Mouse (Mus musculus) frontal cortex, adult (tissue): ENCODE results near the gene Gucy1a1.

Experiments used
- ATAC-seq: cut with Nextera tagmentation; 2 replicates; pipeline ENCODE4 v1.9.2; 2017; ENCODE audit warnings: mild to moderate bottlenecking, moderate library complexity, mixed read lengths; ENCODE audit not compliant: low TSS enrichment

Gucy1a1 gene

DNA sequence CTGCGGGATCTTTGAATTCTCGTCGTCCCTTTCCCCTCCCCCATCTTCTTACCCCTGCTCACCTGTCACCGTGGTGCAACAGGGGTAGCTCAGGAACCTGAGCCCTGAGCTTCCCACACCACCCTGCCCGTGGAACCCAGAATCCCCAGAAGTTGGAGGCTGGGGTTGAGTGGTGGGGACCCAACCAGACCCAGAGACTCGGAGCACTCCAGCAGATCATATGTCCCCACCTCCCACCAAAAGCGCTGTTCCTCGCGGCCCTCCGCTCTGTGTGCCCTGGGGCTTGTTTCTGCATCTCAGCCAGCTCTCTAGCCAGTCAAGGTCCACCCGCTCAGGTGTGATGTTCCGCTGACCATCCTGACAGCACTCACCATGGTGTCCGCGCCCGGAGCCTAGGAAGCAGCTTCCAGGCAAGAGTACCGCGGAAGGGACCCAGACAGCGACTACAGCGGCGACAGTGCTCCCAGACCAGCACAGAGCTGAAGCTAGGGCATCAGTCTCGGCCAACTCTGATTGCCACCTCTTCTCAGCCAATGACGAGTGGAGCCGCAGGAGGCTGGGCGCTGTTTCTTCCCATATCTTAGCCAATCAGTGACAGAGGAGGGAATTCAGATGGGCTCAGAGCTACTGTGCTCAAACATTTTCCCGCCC is 71.3 kb downstream of the Gucy1a1 start, which contains the start of gene Gucy1b1:
Gene Gucy1b1, minus strand, starts transcription at position 489 of the 651 bp plus-strand sequence.
- peak; percentile 97 for ATAC-seq

DNA sequence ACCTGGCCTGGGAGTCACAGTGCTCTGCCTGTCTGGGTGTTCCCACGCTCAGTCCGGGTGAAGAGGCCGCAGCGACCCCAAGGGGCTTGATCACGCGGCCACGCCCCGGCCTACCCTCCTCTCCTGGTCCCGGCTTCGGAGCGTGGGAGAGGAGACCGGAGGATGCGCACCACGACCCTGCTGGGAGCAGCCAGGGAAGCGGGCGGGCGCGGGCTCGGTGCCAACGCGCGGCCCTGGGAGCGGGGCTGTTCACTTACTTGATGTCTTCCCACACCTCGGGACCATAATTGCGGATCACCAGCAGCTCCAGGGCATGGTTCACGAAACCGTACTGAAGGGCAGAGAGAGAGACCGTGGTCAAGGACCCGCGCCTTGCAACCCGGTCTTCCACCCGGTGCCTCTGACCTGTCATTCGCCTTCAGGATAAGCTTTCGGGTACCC is 71.8 kb downstream of the Gucy1a1 start:
- ATAC-seq = peak; percentile 50

- no peak for ATAC-seq
Measured at GRCm38 (mm10) chr3:82067830-82068229, 77.8 kb downstream of the Gucy1a1 start.

DNA sequence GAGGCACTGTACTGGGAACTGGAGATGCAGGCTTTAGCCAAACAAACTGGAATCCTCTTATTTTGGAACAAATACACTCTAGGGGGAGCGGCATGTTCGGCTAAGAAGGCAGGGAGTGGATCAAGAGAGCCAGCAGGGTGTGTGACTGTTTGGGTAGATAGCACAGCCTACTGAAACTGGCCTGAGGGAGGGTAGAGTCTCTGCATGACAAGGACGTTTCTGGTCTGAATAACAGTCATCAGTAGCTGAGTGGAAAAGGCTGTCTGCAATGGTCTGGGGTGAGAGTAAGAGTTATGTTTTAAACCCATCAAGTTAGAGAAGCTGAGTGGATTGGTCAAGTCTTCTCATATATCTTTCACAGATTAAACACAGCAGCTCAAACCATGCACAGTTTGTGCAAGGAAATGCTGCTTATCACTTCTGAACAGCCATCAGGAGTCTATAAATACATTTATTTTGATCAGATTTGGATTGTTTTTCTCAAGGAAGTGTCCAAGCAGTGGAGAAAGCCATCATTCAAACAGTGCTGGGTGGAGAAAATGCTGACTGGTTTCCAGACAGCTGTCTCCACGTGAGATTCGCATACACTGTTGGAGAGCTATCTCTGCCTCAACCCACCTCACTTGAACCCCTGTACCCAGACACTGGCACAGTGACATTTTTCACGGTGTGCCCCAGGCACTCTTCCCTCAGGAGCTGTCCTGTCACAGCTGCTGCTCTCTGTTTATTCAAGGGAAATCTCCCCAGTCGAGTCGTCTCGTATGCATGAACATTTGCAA is 84.0 kb downstream of the Gucy1a1 start:
- ATAC-seq = peak; percentile 63

GRCm38 (mm10) chr3:82057201-82057600 is 88.4 kb downstream of the Gucy1a1 start:
- no peak for ATAC-seq

DNA sequence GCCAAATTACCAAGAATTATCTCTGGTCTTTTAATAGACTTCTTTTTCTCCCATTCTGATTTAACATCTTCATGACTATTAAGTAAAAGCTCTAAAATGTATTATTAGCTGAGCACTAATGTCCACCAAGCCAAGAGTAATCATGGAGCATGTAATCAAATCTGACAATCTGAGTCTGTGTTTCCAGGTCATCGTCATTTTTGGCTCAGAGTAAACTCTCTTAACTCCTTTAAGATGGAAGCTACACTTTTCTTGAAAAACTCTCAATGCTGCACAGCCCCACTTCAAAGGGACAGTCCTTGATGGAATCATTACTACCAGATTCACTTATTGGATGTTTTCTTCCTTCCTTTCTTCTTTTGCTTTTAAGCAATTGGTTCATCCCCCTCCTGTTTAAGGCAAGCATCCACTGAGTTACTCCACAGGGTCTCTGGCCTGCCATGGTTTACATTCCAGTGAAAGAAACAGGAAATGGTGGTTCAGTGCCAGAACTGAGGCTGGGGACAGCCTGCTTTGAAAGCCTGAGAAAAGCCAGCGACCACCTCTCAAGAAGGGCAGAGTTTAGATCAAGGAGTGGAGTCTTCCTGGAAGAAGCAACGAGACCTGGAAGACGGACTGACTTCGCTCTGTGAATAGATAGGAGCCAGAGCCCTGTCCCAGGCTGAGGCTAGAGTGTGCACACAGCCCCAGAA is 91.2 kb downstream of the Gucy1a1 start:
- no peak for ATAC-seq

DNA sequence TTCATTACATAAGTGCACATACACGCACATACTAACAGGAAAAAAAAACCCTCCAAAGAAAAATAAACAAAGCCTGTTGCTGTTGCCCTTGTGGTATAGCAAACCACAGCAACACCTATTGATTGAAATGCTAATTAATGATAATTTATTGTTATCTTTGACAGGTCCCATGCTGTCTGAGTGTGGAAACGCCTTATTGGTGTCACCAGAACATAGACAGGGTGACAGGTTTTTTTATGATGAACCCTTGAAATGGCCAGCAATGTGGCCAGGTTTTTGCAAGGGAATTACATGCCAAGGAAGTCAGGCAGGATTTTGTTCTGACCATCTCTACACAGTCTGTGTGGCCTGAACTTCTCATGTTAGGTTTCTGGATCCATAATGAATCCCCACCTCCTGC is 93.6 kb downstream of the Gucy1a1 start:
- no peak for ATAC-seq

GRCm38 (mm10) chr3:82051468-82051867 is 94.1 kb downstream of the Gucy1a1 start:
- peak; percentile 69 for ATAC-seq

DNA sequence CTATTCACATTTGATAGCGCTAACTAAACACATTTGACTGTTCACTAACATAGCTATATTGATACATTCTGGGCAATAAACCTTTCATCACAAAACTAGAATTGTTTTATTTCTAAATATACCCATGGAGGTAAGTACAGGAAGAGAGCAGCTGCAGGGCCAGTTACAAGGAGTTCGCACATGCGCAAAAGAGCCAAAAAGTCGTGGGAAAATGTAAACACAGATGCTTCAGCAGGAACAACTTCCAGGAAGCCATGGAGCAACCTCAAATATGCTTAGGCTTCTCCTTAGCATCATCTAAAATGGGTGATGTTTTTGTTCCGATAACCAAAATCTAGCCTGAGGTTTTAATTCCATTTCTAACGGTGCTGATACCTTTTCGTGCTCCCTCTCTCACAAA is 96.9 kb downstream of the Gucy1a1 start:
- ATAC-seq = 0 out of 2 replicates have a peak, but pooled peaks have one; percentile 8

DNA sequence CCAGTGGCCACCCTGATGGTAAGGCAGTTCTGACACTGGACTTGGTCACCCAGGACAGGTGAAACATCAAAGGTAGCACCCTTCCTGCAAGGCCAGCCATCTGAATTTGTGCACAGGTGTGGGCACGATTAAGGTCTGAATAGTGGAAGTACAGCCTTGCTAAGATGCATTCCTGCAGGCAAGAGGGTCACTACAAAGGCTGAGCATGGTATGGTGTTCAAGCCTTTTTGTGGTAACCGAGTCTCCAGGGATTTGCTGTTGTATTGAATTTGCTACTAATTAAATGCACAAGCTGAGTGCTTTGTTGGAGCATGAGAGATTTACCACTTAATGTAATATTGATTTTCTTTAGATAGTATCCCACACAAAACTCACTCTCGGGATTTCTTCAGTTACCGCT is 97.5 kb downstream of the Gucy1a1 start:
- no peak for ATAC-seq

- ATAC-seq = no peak; the same call in 1 of the 2 replicates
Measured at GRCm38 (mm10) chr3:82047100-82047753, 98.4 kb downstream of the Gucy1a1 start.

- peak; percentile 40; the same call in 1 of the 2 replicates for ATAC-seq
Measured at GRCm38 (mm10) chr3:82046087-82046486, 99.5 kb downstream of the Gucy1a1 start.

DNA sequence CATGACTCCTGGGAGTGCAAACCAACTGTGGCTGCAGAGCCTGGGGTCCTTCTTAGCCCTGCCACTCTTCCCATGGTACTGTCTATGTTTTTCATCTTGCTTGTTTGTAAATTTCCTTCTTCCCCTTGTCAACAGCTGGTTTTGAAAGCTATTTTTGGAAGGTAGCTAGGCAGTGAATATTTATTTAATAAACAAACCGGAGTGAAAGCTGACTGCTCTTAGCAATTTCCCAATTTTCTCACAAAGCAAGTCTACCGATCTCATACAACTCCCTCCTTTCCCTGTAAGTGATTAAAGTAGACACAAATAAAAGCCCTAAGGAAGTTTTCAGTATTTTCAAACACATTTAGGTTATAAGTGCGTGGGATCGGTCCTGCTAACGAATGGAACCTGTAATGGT is 100.7 kb downstream of the Gucy1a1 start:
- no peak for ATAC-seq

GRCm38 (mm10) chr3:82043676-82044075 is 101.9 kb downstream of the Gucy1a1 start:
- no peak for ATAC-seq
